Mouse (Mus musculus) ES-Bruce4 (cell line): ENCODE data around the gene Ppm1m.
A peak's percentile ranks its signal among the peaks of the same experiment; 100 is the strongest.

ENCODE experiments used
- EP300 ChIP-seq: IDR thresholded peaks from 2 replicates; pipeline ENCODE4 v1.6.1; 2011; ENCODE audit warnings: low read depth, low read length; ENCODE audit not compliant: insufficient read depth
- POLR2A ChIP-seq: IDR thresholded peaks from one replicate; pipeline ENCODE4 v1.8.1; 2011; ENCODE audit warnings: low read length; ENCODE audit not compliant: insufficient read depth

GRCm38 (mm10) chr9:106210853-106211609 lies 11.5 kb upstream of the Ppm1m start:
- TF ChIP-seq POLR2A (no peak), EP300 (peak; percentile 97)
